Mouse (Mus musculus): ENCODE measurements at regions not wholly inside any gene's neighbourhood (a gene's known extent, or its start where the extent isn't known, plus 50 kb on each side); places are given as distances from the start of the nearest gene placed in this dataset.
A peak's percentile ranks its signal among the peaks of the same experiment; 100 is the strongest.

GRCm38 (mm10) chr12:106721271-106722009 is 711.4 kb downstream of the Vrk1 start:
- no peak for DNase-seq (ENCODE audit: low spot score in 2 of 2)

DNA sequence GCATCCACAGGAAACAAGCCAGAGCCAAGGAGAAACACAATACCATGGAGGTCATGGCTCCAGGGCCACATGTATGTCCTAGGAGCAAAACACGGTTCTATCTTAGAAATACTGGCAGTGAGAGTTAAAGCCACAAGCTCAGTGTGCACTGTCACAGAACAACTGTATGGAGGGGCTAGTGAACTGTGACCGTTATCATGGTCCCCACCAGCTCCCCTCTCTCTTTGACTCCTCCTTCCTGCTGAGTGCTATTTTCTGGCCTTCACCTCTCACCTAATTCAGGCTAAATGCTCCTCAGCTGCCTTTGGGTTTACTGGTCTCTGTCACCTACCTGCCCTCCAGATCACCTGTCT is 712.0 kb downstream of the Vrk1 start:
- DNase-seq (ENCODE audit: low spot score in 2 of 2) = no peak

DNA sequence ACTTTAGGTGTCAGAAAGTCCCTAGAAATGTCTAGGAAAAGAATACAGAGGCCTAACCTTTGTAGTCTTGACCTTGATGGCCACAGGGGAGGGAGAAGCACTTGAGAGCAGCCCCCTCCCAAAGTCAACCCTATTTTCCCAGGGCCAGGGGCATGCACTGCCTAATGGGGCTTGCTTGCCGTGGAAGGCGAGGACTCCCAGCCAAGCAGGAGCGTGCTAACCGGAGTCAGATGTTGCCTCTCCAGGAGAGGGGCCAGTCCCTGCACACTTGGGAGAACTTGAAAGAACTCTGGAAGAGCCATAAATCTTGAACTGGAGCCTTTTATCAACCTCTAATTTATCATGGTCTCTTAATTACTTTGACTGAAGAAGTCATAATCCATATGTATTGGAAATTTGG is 712.7 kb downstream of the Vrk1 start:
- no peak for DNase-seq (ENCODE audit: low spot score in 2 of 2)

DNA sequence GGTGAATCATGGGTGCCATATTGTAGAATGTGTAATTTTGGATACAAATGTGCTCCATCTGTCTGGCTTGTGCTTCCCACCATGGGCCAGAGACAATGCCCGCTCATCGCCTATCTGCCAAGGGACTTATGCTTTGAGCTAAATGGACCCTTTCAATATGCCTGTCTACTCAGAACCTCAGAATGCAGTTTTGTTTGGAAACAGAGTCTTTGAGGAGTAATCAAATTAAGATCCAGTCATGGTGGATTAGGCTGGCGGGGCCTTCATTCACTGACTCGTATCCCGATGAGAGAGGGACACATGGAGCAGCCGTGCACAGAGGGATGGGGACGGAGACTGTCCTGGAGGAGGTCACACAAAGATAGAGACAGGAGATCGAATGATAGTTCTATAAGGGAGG is 716.9 kb downstream of the Vrk1 start:
- no peak for DNase-seq (ENCODE audit: low spot score in 2 of 2)

GRCm38 (mm10) chr12:106727486-106727885 is 717.5 kb downstream of the Vrk1 start:
- peak in 1 of 2 experiments; percentile 25 for DNase-seq (ENCODE audit: low spot score in 2 of 2)

DNA sequence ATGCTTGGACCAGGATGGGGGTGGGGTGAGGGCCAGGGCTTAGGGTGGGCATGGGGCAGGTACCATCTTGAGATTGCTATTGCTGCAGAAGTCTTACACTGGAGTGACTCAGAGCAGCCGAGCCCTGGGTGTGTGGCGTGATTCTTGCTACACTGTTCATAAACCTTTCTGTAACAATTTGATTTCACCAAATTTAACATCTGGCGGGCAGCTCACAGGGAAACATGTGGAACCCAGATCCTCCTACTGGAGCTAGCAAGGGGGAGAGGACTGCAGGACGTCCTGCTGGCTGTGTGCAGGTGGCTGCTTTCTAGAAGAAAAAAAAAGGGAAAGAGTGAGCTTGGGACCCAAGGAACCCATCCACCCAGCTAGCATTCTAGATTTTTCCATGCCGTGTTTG is 719.7 kb downstream of the Vrk1 start:
- DNase-seq (ENCODE audit: low spot score in 2 of 2) = no peak

GRCm38 (mm10) chr12:106732108-106732857 is 722.3 kb downstream of the Vrk1 start:
- DNase-seq (ENCODE audit: low spot score in 2 of 2) = no peak

DNA sequence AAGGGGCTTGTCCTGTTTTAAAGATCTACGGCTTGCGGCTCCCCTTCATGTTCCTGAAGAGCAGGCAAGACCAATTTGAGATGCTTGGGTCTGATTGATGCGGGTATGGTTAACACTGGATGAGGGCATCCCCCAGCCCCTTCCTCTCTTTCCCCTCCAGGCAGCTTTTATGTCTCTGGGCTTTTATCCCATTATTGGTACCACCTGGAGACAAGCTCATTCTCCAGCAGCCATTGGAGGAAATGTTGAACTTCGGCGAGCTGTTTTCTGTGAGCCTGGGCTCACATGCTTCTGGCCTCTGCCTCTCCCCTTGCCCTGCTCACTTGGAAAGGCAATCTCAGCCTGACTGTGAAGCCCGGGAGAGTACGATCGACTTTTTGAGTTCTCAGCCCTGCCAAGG is 738.7 kb downstream of the Vrk1 start:
- DNase-seq (ENCODE audit: low spot score in 2 of 2) = no peak

GRCm38 (mm10) chr12:106763552-106763951 is 724.9 kb upstream of the 3110018I06Rik start:
- no peak for DNase-seq (ENCODE audit: low spot score in 2 of 2)

DNA sequence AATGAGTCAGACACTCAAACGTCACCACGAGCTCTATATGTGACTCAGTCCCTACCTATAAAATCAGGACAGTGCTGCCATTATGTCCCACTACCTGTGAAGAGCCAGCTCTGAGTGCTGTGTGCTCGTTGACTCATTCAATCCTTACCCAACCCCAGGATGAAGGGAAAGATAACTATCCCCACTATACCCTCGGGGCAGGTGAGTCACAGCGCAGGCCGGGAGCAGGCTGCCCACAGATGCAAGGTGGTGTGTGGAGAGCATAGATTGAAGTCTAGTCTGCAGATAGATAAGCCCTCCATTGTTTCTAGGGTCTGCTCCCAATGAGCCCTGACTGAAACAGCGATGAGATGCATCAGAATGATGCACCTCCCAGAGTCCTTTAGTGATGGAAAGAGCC is 723.9 kb upstream of the 3110018I06Rik start:
- no peak for DNase-seq (ENCODE audit: low spot score in 2 of 2)

- no peak for DNase-seq (ENCODE audit: low spot score in 2 of 2)
Observed at GRCm38 (mm10) chr12:106773536-106773935, 714.9 kb upstream of the 3110018I06Rik start.

DNA sequence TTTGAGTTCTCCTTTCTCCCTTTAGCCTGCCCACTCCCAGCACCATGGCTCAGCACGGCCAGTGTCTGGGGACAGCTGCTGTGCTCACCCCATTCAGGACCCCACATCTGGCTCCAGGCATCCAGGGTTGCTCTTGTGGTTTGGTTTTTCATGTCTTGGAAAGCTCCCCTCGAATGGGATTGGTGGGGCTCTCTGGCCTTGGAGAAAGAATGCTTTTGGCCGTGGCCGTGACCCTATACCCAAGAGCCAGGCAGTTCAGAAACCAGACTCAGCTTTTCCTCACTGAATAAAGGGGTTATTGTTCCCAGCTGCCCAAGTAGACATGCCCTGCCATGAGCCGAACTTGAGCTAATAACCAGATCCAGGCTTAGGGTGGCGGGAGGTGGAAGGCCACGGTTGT is 691.8 kb upstream of the 3110018I06Rik start:
- no peak for DNase-seq (ENCODE audit: low spot score in 2 of 2)

DNA sequence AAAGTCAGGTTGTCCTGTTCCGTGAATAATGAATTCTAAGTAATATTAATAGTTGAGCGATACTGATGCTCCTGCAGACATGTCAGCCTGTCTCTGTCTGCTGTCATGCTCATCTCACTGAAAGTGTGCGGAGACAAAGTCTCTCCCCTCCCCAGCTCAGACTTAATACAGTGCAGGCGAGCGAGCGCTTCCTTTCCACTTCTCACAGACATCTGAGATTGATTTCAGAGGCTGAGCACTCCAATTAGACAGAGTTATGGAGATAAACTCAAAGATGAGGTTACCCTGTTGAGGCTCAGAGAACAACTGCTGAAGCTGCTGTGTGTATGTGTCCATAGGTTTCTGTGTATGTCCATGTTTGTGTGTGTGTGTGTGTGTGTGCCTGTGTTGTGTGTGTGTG is 668.7 kb upstream of the 3110018I06Rik start:
- DNase-seq (ENCODE audit: low spot score in 2 of 2) = no peak

DNA sequence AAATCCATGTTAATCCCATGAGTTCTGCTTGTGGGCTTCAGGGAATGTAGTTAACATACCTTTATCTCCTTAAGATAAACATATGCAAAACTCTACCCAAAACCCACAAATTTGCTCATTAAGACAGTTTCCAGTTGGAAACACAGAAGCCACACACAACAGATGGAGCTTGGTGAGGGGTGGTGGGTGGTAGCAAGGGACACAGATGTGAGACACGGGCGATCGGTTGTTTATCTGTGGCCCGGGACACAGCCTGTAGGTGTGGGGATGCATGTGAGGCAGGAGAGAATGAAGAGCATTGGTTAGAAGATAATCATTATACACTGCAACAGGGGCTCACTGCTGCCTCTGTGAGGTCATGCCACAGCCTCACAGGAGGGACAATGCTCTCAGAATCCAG is 666.1 kb upstream of the 3110018I06Rik start:
- DNase-seq (ENCODE audit: low spot score in 2 of 2) = peak in 1 of 2 experiments; percentile 23

GRCm38 (mm10) chr12:106828542-106828941 is 659.9 kb upstream of the 3110018I06Rik start:
- DNase-seq (ENCODE audit: low spot score in 2 of 2) = no peak

GRCm38 (mm10) chr12:106829323-106829722 is 659.1 kb upstream of the 3110018I06Rik start:
- no peak for DNase-seq (ENCODE audit: low spot score in 2 of 2)

GRCm38 (mm10) chr12:106835241-106835640 is 653.2 kb upstream of the 3110018I06Rik start:
- DNase-seq (ENCODE audit: low spot score in 2 of 2) = no peak

DNA sequence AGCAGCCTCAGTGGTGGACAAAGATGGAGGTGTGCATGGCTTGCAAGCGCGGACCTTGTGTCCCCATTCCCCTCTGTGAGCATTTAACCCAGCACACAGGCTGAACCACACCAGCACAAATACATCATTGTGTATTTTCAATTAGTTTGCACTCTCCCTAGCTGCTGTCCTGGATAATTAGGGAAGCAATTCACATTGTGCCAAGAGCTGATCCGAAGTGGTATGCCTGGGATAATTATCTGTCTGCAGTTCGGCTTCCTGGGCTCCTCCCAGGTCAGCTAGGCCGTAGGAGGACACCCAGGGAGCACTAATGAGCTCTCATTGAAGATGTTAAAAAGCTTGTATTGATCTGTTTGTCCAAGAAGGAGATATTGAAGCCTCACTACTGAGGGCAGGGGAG is 648.8 kb upstream of the 3110018I06Rik start:
- no peak for DNase-seq (ENCODE audit: low spot score in 2 of 2)

- no peak for DNase-seq (ENCODE audit: low spot score in 2 of 2)
Observed at GRCm38 (mm10) chr12:106840150-106840651, 648.2 kb upstream of the 3110018I06Rik start.

GRCm38 (mm10) chr12:106841996-106842395 is 646.4 kb upstream of the 3110018I06Rik start:
- peak in 1 of 2 experiments; percentile 29 for DNase-seq (ENCODE audit: low spot score in 2 of 2)

DNA sequence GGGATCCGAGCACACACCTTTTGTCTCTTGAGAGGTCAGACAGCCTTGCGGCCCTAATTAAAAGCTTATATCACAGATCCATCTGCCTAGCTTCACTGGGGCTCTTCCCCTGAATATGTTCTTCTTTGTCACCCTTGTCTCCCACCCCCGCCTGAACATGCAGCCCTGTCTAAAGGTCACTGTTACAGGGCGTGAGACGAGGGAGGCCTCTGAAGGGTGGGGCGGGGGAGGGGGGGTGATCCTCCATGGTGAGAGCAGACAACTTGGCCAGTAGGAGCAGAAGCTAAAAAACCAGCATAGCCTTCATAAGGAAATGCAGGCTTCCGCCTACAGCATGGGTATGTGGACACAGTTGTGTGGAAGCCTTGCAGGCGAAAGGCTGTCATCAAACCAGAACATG is 646.0 kb upstream of the 3110018I06Rik start:
- no peak for DNase-seq (ENCODE audit: low spot score in 2 of 2)

- no peak for DNase-seq (ENCODE audit: low spot score in 2 of 2)
Observed at GRCm38 (mm10) chr12:106851666-106852065, 636.8 kb upstream of the 3110018I06Rik start.

DNA sequence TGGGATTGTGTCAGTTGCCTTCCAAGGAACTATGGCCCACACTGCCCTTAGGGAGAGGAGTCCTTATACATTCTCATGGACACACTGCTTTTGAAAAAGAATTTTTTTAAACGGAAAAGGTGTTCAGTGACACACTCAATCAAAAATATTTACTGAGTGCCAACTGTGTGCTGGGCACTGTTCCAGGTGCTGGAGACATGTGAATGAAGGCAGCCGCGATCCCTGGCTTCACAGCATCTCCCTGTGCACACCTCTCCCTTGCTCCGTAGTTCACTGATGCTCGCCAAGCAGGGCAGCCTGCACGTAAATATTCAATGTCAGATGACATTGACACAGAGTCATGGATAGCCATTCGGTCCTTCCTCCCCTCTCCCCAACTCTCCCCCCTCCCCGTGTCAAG is 635.7 kb upstream of the 3110018I06Rik start:
- no peak for DNase-seq (ENCODE audit: low spot score in 2 of 2)

Data from layer of hippocampus, postnatal 10 days (tissue).